Mouse (Mus musculus) thymus, postnatal 4 days (tissue): ENCODE measurements at regions not wholly inside any gene's neighbourhood (a gene's known extent, or its start where the extent isn't known, plus 50 kb on each side); places are given as distances from the start of the nearest gene placed in this dataset.

Experiments used
- DNase-seq: peaks from one replicate; pipeline ENCODE4 v3.0.0; 2021

GRCm38 (mm10) chr19:53442756-53443654, 52.6 kb upstream of the Smndc1 start:
- DNase-seq, result peak; percentile 79

GRCm38 (mm10) chr19:53442132-53442610, 51.8 kb upstream of the Smndc1 start:
- no peak for DNase-seq

DNA sequence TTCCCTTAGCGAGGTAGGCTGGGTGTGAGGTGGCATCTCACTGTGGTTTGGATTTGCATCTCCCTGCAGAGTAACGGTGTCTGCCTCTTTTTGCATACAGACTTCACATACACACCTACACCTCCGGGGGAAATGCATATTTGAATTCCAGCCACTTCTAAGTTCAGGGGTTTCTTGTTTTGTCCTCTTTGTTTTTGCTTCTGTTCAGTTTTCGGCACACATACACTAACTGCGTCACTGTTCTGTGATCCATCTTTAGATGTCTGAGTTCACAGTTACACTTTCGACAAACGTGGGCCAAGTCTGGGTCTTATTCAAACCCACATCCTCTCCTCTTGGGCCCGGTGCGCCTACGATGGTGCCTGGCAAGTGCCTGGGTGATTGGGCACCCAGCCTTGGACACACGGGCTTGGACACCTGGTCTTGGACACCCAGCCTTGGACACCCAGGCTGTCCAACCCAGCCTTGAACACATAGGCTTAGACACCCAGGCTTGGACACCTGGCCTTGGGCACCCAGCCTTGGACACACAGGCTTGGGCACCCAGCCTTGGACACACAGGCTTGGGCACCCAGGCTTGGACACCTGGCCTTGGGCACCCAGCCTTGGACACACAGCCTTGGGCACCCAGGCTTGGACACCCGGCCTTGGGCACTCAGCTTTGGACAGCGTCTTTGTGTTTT, 51.2 kb upstream of the Smndc1 start:
- DNase-seq, result peak; percentile 72

- peak; percentile 93 for DNase-seq
These were observed 50.1 kb upstream of the Smndc1 start for GRCm38 (mm10) chr19:53440327-53441055.
